32 mouse cellular contexts compared by ENCODE assay signal in the genomic region with DNA sequence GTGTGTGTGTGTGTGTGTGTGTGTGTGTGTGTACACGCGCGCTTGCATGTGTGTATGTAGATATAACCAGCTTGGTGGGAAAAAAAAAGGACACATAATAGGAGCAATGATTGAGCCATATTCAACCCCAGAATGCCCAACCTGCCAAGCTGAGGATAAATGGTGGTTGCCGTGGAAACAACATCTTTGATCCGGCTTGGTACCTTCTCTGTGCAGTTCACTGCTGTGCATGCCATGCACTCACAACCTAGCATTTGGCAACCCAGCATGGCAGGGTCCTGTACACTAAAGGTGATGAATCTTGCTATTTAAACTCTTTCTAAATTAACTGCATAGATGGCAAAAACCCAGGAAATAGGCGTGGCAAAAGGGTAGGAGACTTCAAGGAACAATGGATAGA.
DNase-seq lines count a peak whose midpoint lies in the region; ATAC-seq and TF ChIP-seq lines count a peak whose summit lies in the region.
"Had no signal": no experiment of that assay in that cellular context is flagged by ENCODE, and none has a peak within 500 bp of the region (broad histone marks: within the 10 kb centered on the region; RNA-seq: fewer than 3 reads in every experiment).

No protein-coding gene starts in this region.

- H3K4me2 ChIP-seq in forebrain, embryonic 15.5 days (replicated peaks), result no peak overlapping the region
- H3K4me2 ChIP-seq in forebrain, embryonic 16.5 days (ENCODE audit: low read length), result no peak overlapping the region
- H3K4me2 ChIP-seq in hindbrain, embryonic 16.5 days (ENCODE audit: low read length), result no peak overlapping the region
- H3K4me2 ChIP-seq in hindbrain, postnatal 0 days (ENCODE audit: low read depth, low read length), result no peak overlapping the region
- H3K4me2 ChIP-seq in midbrain, postnatal 0 days (ENCODE audit: low read depth, low read length, poor library complexity, severe bottlenecking), result no peak overlapping the region
- H3K4me2 ChIP-seq: embryonic facial prominence, embryonic 15.5 days; heart, embryonic 11.5 days; midbrain, embryonic 12.5 days; neural tube, embryonic 13.5 days had no signal

- H3K9me3 ChIP-seq in forebrain, embryonic 15.5 days, result no peaks in the 10 kb centered on the region
- H3K9me3 ChIP-seq in forebrain, embryonic 16.5 days (ENCODE audit: control insufficient read depth, low read length), result no peaks in the 10 kb centered on the region
- no peaks in the 10 kb centered on the region for H3K9me3 ChIP-seq in hindbrain, embryonic 16.5 days (ENCODE audit: control insufficient read depth, low read length)
- H3K9me3 ChIP-seq in hindbrain, postnatal 0 days (ENCODE audit: low read length), result no peaks in the 10 kb centered on the region
- H3K9me3 ChIP-seq in midbrain, postnatal 0 days (ENCODE audit: low read length), result no peaks in the 10 kb centered on the region
- H3K9me3 ChIP-seq: embryonic facial prominence, embryonic 10.5 days; embryonic facial prominence, embryonic 15.5 days; midbrain, embryonic 12.5 days; neural tube, embryonic 13.5 days had no signal

- H3K27ac ChIP-seq in forebrain, embryonic 15.5 days (replicated peaks), result no peak overlapping the region
- H3K27ac ChIP-seq in forebrain, embryonic 16.5 days (ENCODE audit: low read length), result no peak overlapping the region
- no peak overlapping the region for H3K27ac ChIP-seq in hindbrain, embryonic 16.5 days (ENCODE audit: low read depth, low read length)
- no peak overlapping the region for H3K27ac ChIP-seq in hindbrain, postnatal 0 days
- H3K27ac ChIP-seq in midbrain, postnatal 0 days (ENCODE audit: low read depth, low read length), result no peak overlapping the region
- H3K27ac ChIP-seq: embryonic facial prominence, embryonic 10.5 days; embryonic facial prominence, embryonic 15.5 days; gastrocnemius, adult 2 months; liver, embryonic 14.5 days; midbrain, embryonic 12.5 days; neural tube, embryonic 13.5 days had no signal

- no peaks in the 10 kb centered on the region for H3K4me1 ChIP-seq in forebrain, embryonic 15.5 days
- no peaks in the 10 kb centered on the region for H3K4me1 ChIP-seq in forebrain, embryonic 16.5 days (replicated peaks; ENCODE audit: control insufficient read depth, insufficient read depth, low read length)
- no peaks in the 10 kb centered on the region for H3K4me1 ChIP-seq in hindbrain, embryonic 16.5 days (ENCODE audit: control insufficient read depth, insufficient read depth, low read depth, low read length)
- no peaks in the 10 kb centered on the region for H3K4me1 ChIP-seq in hindbrain, postnatal 0 days (ENCODE audit: insufficient read depth, low read length)
- no peaks in the 10 kb centered on the region for H3K4me1 ChIP-seq in midbrain, postnatal 0 days (ENCODE audit: insufficient read depth, low read length)
- H3K4me1 ChIP-seq: embryonic facial prominence, embryonic 10.5 days; embryonic facial prominence, embryonic 15.5 days; midbrain, embryonic 12.5 days; neural tube, embryonic 13.5 days had no signal

- H3K27me3 ChIP-seq in forebrain, embryonic 15.5 days, result no peaks in the 10 kb centered on the region
- no peaks in the 10 kb centered on the region for H3K27me3 ChIP-seq in forebrain, embryonic 16.5 days (replicated peaks; ENCODE audit: control insufficient read depth, insufficient read depth, low read length)
- no peaks in the 10 kb centered on the region for H3K27me3 ChIP-seq in hindbrain, embryonic 16.5 days (replicated peaks; ENCODE audit: control insufficient read depth, insufficient read depth, low read length)
- no peaks in the 10 kb centered on the region for H3K27me3 ChIP-seq in hindbrain, postnatal 0 days (ENCODE audit: insufficient read depth, low read length)
- H3K27me3 ChIP-seq in midbrain, postnatal 0 days (ENCODE audit: insufficient read depth, low read length), result no peaks in the 10 kb centered on the region
- H3K27me3 ChIP-seq: embryonic facial prominence, embryonic 15.5 days; midbrain, embryonic 12.5 days; neural tube, embryonic 13.5 days had no signal

- no peak overlapping the region for H3K9ac ChIP-seq in forebrain, embryonic 15.5 days (replicated peaks)
- no peak overlapping the region for H3K9ac ChIP-seq in forebrain, embryonic 16.5 days (replicated peaks; ENCODE audit: low read depth, low read length)
- H3K9ac ChIP-seq in hindbrain, embryonic 16.5 days (ENCODE audit: low read depth, low read length), result no peak overlapping the region
- H3K9ac ChIP-seq in hindbrain, postnatal 0 days (replicated peaks; ENCODE audit: low read length), result no peak overlapping the region
- no peak overlapping the region for H3K9ac ChIP-seq in midbrain, postnatal 0 days (replicated peaks; ENCODE audit: low read length, poor library complexity, severe bottlenecking)
- H3K9ac ChIP-seq: embryonic facial prominence, embryonic 15.5 days; liver, embryonic 14.5 days; midbrain, embryonic 12.5 days; neural tube, embryonic 13.5 days had no signal

- H3K36me3 ChIP-seq in forebrain, embryonic 15.5 days, result no peaks in the 10 kb centered on the region
- H3K36me3 ChIP-seq in forebrain, embryonic 16.5 days (ENCODE audit: control insufficient read depth, insufficient read depth), result no peaks in the 10 kb centered on the region
- H3K36me3 ChIP-seq in hindbrain, embryonic 16.5 days (ENCODE audit: control insufficient read depth, insufficient read depth, low read length), result no peaks in the 10 kb centered on the region
- H3K36me3 ChIP-seq in hindbrain, postnatal 0 days (ENCODE audit: insufficient read depth, low read length), result no peaks in the 10 kb centered on the region
- H3K36me3 ChIP-seq in midbrain, postnatal 0 days (ENCODE audit: insufficient read depth, low read length), result no peaks in the 10 kb centered on the region
- H3K36me3 ChIP-seq: embryonic facial prominence, embryonic 10.5 days; embryonic facial prominence, embryonic 15.5 days; midbrain, embryonic 12.5 days; neural tube, embryonic 13.5 days had no signal

- 0 out of 2 replicates have a peak, but pooled peaks have one; percentile 57 for ATAC-seq in forebrain, embryonic 15.5 days (replicated peaks)
- ATAC-seq in forebrain, embryonic 16.5 days, result no peak
- ATAC-seq in hindbrain, embryonic 16.5 days, result peak; percentile 82
- ATAC-seq in hindbrain, postnatal 0 days, result no peak
- ATAC-seq in midbrain, postnatal 0 days (ENCODE audit: low FRiP score), result peak; percentile 60; the same call in 1 of the 2 replicates
- ATAC-seq: CD4-positive, CD25-positive, alpha-beta regulatory T cell, adult 4 months; inflammation-experienced regulatory T-cells, adult 6 months had no signal

- DNase-seq in hindbrain, postnatal 0 days (ENCODE audit: low spot score), result no peak
- peak; percentile 62 for DNase-seq in brain, embryonic 14.5 days (ENCODE audit: low read depth)
- DNase-seq in midbrain, postnatal 0 days (ENCODE audit: low spot score), result peak; percentile 6
- DNase-seq in retina, embryonic 14.5 days (ENCODE audit: low spot score), result no peak
- DNase-seq: adrenal gland, postnatal 14 days; cerebellum, adult 2 months; cerebellum, postnatal 25 days; gastrocnemius, adult 2 months; gastrocnemius, postnatal 36 days; heart, adult 18-20 months; heart, postnatal 36 days; kidney, adult 11 months; kidney, postnatal 14 days; layer of hippocampus, adult 9-11 months; liver; lung, adult 2 months; lung, postnatal 10 days; retina, postnatal 1 day; right cerebral cortex, postnatal 14 days; thymus, postnatal 4 days had no signal

- no peak overlapping the region for H3K4me3 ChIP-seq in forebrain, embryonic 15.5 days
- H3K4me3 ChIP-seq in forebrain, embryonic 16.5 days (replicated peaks; ENCODE audit: low read length), result no peak overlapping the region
- H3K4me3 ChIP-seq in hindbrain, embryonic 16.5 days (ENCODE audit: low read length), result no peak overlapping the region
- no peak overlapping the region for H3K4me3 ChIP-seq in hindbrain, postnatal 0 days (ENCODE audit: low read length)
- no peak overlapping the region for H3K4me3 ChIP-seq in midbrain, postnatal 0 days (ENCODE audit: low read depth, low read length)
- H3K4me3 ChIP-seq: embryonic facial prominence, embryonic 10.5 days; embryonic facial prominence, embryonic 15.5 days; gastrocnemius, adult 2 months; midbrain, embryonic 12.5 days; myocyte; neural tube, embryonic 13.5 days had no signal

- 79% methylated on average over 6 of the region's 6 CpGs for WGBS in forebrain, embryonic 15.5 days
- 73% methylated on average over 6 of the region's 6 CpGs for WGBS in forebrain, embryonic 16.5 days
- WGBS in hindbrain, embryonic 16.5 days, result 76% methylated on average over 6 of the region's 6 CpGs
- WGBS in hindbrain, postnatal 0 days, result 73% methylated on average over 6 of the region's 6 CpGs
- 67% methylated on average over 6 of the region's 6 CpGs for WGBS in midbrain, postnatal 0 days

- no peak for TF ChIP-seq POLR2A in brain, embryonic 14.5 days (IDR thresholded peaks at IDR 0.05; ENCODE audit: borderline replicate concordance, extremely low read depth, insufficient read depth, insufficient read length, poor library complexity, severe bottlenecking)

- no peak for TF ChIP-seq CTCF in hindbrain, postnatal 0 days (IDR thresholded peaks at IDR 0.05; ENCODE audit: low read depth)
- no peak for TF ChIP-seq CTCF in brain, embryonic 14.5 days (IDR thresholded peaks at IDR 0.05; ENCODE audit: borderline replicate concordance, extremely low read depth, insufficient read depth, insufficient read length)
- no peak for TF ChIP-seq CTCF in midbrain, postnatal 0 days (IDR thresholded peaks at IDR 0.05)

Comparison
In these comparisons a context has a peak if more than half of its experiments do, and no peak if none do; other contexts are left out.
1. ATAC-seq: peak in forebrain, embryonic 15.5 days (single experiment), hindbrain, embryonic 16.5 days (single experiment) and midbrain, postnatal 0 days (single experiment); none in forebrain, embryonic 16.5 days (single experiment) and hindbrain, postnatal 0 days (single experiment).
2. DNase-seq: peak in brain, embryonic 14.5 days (single experiment) and midbrain, postnatal 0 days (single experiment); none in hindbrain, postnatal 0 days (single experiment) and retina, embryonic 14.5 days (single experiment).